7 mouse cellular contexts compared by ENCODE assay signal in the genomic region with DNA sequence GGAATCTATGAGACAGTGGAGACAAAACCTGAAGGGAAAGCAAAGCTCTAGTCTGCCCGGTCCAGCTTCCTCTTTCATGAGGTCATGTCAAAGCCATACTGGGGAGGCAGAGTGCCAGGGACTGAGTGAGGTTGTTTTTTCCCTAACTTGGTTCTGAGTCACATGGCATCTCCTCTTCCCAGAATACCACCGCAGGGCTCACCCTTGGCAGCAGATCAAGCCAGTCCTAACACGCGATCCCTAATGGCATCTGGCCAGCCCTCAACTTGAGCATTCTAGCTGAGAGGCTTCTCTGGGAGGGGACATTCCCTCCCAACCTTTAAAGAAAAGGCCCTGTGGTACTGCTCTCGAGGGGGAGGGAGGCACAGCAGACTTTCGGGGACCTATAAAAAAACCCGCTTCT. TPM values are rescaled to one million over a fixed set of nuclear protein-coding genes. Genes with fewer than 3 reads are reported as not detected.
A peak's percentile ranks its signal among the peaks of the same experiment; 100 is the strongest.
DNase-seq lines count a peak whose midpoint lies in the region; ATAC-seq and TF ChIP-seq lines count a peak whose summit lies in the region.

No protein-coding gene starts in this region.

- peak; percentile 84 for ATAC-seq in lung, embryonic 15.5 days (ENCODE audit: borderline replicate concordance, extremely low read depth, low FRiP score, low TSS enrichment)

- no peak for TF ChIP-seq POLR2A in brain, embryonic 14.5 days (IDR thresholded peaks at IDR 0.05; ENCODE audit: borderline replicate concordance, extremely low read depth, insufficient read depth, insufficient read length, poor library complexity, severe bottlenecking)
- TF ChIP-seq POLR2A in small intestine, adult 2 months (IDR thresholded peaks at IDR 0.05; ENCODE audit: low read depth, low read length) = no peak

- DNase-seq in thymus, adult 18-20 months = peak; percentile 26 to 35
- no peak for DNase-seq in thymus, postnatal 0 days (ENCODE audit: low spot score)
- peak; percentile 89 for DNase-seq in brain, embryonic 14.5 days (ENCODE audit: low read depth)
- DNase-seq in heart, adult 11 months = peak; percentile 100
- peak; percentile 98 for DNase-seq in kidney, adult 9 months

- no peak overlapping the region for H3K4me3 ChIP-seq in lung, embryonic 15.5 days
- H3K4me3 ChIP-seq in small intestine, adult 2 months (ENCODE audit: low read depth, low read length) = no peak overlapping the region

- TF ChIP-seq CTCF in brain, embryonic 14.5 days (IDR thresholded peaks at IDR 0.05; ENCODE audit: borderline replicate concordance, extremely low read depth, insufficient read depth, insufficient read length) = no peak
- TF ChIP-seq CTCF in small intestine, adult 2 months (IDR thresholded peaks at IDR 0.05; ENCODE audit: extremely low read depth, insufficient read length, insufficient replicate concordance, low read depth, low read length) = no peak

- WGBS in lung, embryonic 15.5 days = 17% methylated on average over 7 of the region's 7 CpGs
- WGBS in small intestine, adult 2 months = 8% methylated on average over 7 of the region's 7 CpGs

- H3K36me3 ChIP-seq in lung, embryonic 15.5 days = no peaks in the 10 kb centered on the region
- H3K36me3 ChIP-seq in small intestine, adult 2 months (ENCODE audit: control insufficient read depth, insufficient read depth, low read length) = no peaks in the 10 kb centered on the region

- no peak overlapping the region for H3K9ac ChIP-seq in lung, embryonic 15.5 days

- no peaks in the 10 kb centered on the region for H3K9me3 ChIP-seq in lung, embryonic 15.5 days

- no peaks in the 10 kb centered on the region for H3K27me3 ChIP-seq in lung, embryonic 15.5 days
- no peaks in the 10 kb centered on the region for H3K27me3 ChIP-seq in small intestine, adult 2 months (ENCODE audit: control insufficient read depth, insufficient read depth, low read length)

- H3K27ac ChIP-seq in lung, embryonic 15.5 days = peak overlapping the region; percentile 93
- peak overlapping the region; percentile 65 for H3K27ac ChIP-seq in small intestine, adult 2 months (ENCODE audit: insufficient read depth, low read depth, low read length)

- H3K4me1 ChIP-seq in lung, embryonic 15.5 days = peaks cover 66% of the 10 kb centered on the region
- H3K4me1 ChIP-seq in small intestine, adult 2 months (ENCODE audit: control insufficient read depth, insufficient read depth, insufficient read length, low read length) = peaks cover 27% of the 10 kb centered on the region; the same call in 1 of the 2 replicates

- peak overlapping the region; percentile 16; the same call in 1 of the 2 replicates for H3K4me2 ChIP-seq in lung, embryonic 15.5 days

RNA-seq across cellular contexts. Expression of a gene that starts 8.2 kb away (rescaled TPM):
- 18.1 and 19.0 TPM in 2 replicates for polyA plus RNA-seq in thymus, postnatal 0 days (2015; fragmentation: Nextera tagmentation; extraction: Ambion mirVana)
- polyA plus RNA-seq in brain, embryonic 14.5 days (2012; rRNA removed) = 4.8 and 5.1 TPM in 2 replicates
- polyA plus RNA-seq in lung, embryonic 15.5 days (2015; fragmentation: Nextera tagmentation; extraction: Ambion mirVana) = 17.9 and 21.0 TPM in 2 replicates
- 6.1 and 8.6 TPM in 2 replicates for polyA plus RNA-seq in small intestine, adult 2 months (2012; rRNA removed)

RNA-seq across cellular contexts. Expression of a gene that starts 9.8 kb away (rescaled TPM):
- 88.3 and 93.1 TPM in 2 replicates for polyA plus RNA-seq in thymus, postnatal 0 days (2015; fragmentation: Nextera tagmentation; extraction: Ambion mirVana)
- polyA plus RNA-seq in brain, embryonic 14.5 days (2012; rRNA removed) = 87.1 and 101 TPM in 2 replicates
- polyA plus RNA-seq in lung, embryonic 15.5 days (2015; fragmentation: Nextera tagmentation; extraction: Ambion mirVana) = 50.1 and 54.4 TPM in 2 replicates
- 33.4 and 53.2 TPM in 2 replicates for polyA plus RNA-seq in small intestine, adult 2 months (2012; rRNA removed)

RNA-seq across cellular contexts. Expression of a gene that starts 24.9 kb away (rescaled TPM):
- polyA plus RNA-seq in thymus, postnatal 0 days (2015; fragmentation: Nextera tagmentation; extraction: Ambion mirVana) = 942 and 997 TPM in 2 replicates
- polyA plus RNA-seq in brain, embryonic 14.5 days (2012; rRNA removed) = 3,347 and 3,555 TPM in 2 replicates
- 1,042 and 1,079 TPM in 2 replicates for polyA plus RNA-seq in lung, embryonic 15.5 days (2015; fragmentation: Nextera tagmentation; extraction: Ambion mirVana)
- 82.8 and 157 TPM in 2 replicates for polyA plus RNA-seq in small intestine, adult 2 months (2012; rRNA removed)

RNA-seq across cellular contexts. Expression of a gene that starts 28.1 kb away (rescaled TPM):
- 6.7 TPM in 2 replicates for polyA plus RNA-seq in thymus, postnatal 0 days (2015; fragmentation: Nextera tagmentation; extraction: Ambion mirVana)
- polyA plus RNA-seq in brain, embryonic 14.5 days (2012; rRNA removed) = 18.8 and 23.7 TPM in 2 replicates
- 24.1 and 24.7 TPM in 2 replicates for polyA plus RNA-seq in lung, embryonic 15.5 days (2015; fragmentation: Nextera tagmentation; extraction: Ambion mirVana)
- polyA plus RNA-seq in small intestine, adult 2 months (2012; rRNA removed) = 1.7 and 3.2 TPM in 2 replicates

RNA-seq across cellular contexts. Expression of a gene that starts 47.9 kb away (rescaled TPM):
- polyA plus RNA-seq in thymus, postnatal 0 days (2015; fragmentation: Nextera tagmentation; extraction: Ambion mirVana) = 53.7 and 59.1 TPM in 2 replicates
- 26.9 and 38.3 TPM in 2 replicates for polyA plus RNA-seq in brain, embryonic 14.5 days (2012; rRNA removed)
- polyA plus RNA-seq in lung, embryonic 15.5 days (2015; fragmentation: Nextera tagmentation; extraction: Ambion mirVana) = 71.0 and 73.3 TPM in 2 replicates
- polyA plus RNA-seq in small intestine, adult 2 months (2012; rRNA removed) = 9.3 and 15.9 TPM in 2 replicates
